Mouse (Mus musculus) kidney, adult 8-10 months (tissue): ENCODE results near the gene Inip.

Experiments
- DNase-seq, 2 experiments: peaks; one replicate each; pipeline ENCODE4 v3.0.0; 2022

Inip gene

GRCm38 (mm10) chr4:59765385-59766005 lies 35.9 kb downstream of the Inip start:
- DNase-seq: no peak

DNA sequence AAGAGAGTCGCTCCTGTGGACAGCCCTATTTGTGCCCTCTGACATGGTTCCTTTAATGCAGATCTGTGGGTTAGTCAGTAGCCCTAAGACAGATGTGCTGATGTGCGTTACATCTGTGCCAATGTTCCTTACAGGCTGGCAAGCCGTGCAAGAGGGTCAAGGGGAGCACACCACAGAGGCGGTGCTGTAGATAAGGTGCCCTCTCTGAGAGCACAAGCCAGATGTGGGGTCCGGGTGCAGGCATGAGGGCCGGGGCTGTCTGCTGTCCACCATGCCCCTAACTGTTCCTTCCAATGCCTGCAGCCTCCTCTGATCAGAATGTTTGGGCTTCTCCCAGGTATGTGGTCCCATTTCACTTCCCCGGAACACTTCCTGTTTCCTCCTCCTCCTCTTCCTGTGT lies 36.4 kb downstream of the Inip start:
- DNase-seq: no peak

DNA sequence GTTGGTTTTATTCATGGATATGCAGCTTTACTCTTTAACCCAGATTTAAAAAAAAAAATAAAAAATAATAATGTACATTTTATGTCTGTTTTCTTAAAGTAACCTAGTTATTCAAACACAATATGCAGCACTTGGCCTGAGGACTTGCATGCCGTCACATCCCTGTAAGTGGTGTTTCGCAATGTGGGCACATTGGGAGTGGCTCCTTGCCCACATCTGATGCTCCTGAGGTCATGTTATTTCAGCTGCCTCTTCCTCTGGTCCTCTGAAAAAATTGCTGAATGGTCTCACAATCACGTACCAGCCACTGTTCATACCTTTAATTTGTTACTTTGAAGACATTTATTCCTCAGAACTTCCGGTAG lies 40.0 kb downstream of the Inip start:
- no peak for DNase-seq

- DNase-seq: peak; percentile 44 to 70
Observed at GRCm38 (mm10) chr4:59760636-59761364, 40.6 kb downstream of the Inip start.

GRCm38 (mm10) chr4:59760016-59760415 lies 41.4 kb downstream of the Inip start:
- DNase-seq: no peak

- peak; percentile 32 to 33 for DNase-seq
Observed at GRCm38 (mm10) chr4:59757452-59758435, 43.6 kb downstream of the Inip start.

DNA sequence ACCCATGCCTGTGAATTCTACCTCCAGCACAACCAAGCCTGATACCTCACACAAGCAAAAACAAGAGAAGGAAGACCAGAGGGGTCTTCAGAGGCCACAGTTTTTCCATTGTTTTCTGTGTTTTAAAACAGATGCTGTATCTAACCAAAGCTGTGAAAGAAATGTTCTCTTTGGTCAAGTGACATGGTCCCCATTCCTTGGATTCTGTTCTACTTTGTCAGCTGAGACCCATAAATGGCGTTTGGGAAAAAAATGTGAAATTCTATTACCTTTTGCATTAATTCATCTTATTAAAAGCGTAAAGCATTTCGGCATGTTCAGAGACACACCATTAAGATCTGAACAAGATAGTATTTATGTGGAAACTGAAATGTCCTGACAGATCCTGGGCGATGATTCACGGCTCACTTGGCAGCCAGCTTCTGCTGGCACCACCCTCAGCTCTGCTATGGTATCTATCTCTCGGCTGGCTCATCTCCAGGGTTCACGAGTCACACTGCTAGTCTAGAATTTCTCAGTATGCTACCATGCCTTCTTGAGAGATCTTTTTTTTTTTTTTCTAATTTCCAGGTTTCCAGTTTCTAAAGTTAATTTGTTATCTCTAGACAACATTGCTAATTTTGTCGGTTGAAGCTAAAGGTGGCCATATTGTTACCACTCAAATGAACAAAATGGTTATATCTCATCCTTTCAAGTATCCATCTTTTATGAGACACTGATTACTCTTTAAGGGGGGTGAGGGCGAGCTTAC lies 44.9 kb downstream of the Inip start:
- DNase-seq: peak; percentile 65 to 71

GRCm38 (mm10) chr4:59753491-59754140 lies 47.8 kb downstream of the Inip start:
- DNase-seq: peak in 1 of 2 experiments; percentile 32

DNA sequence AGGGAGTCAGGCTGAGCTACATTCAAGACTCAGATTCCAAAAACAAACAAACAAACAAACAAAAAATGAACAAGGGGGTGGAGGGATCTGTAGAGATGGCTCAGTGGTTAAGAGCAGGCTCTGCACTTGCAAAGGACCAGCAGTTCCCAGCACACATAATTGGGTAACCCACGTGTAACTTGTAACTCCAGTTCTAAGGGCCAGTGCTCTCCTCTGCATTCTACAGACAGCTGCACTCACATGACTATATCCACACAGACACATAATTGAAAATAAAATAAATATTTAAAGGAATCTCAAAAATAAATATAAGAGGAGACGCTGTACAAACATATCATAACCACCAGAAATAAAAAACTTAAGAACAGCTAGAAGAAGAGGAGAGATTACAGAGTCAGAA lies 61.5 kb downstream of the Inip start:
- DNase-seq: no peak

DNA sequence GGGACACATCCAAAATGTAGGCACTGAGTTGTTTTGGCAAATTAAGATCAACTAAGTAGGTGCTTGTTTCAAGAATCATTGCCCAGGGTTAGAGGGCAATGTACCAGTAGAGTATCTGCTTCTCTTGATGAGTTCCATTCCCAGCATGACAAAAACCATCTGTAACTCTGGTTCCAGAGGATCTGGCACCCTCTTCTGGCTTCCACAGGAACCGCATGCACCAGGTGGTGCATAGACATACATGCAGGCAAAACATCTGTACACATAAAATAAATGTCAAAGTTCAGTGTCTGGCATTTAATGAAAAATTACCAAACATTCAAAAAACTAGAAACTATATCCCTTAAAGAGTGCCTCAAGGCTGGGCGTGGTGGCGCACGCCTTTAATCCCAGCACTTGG lies 62.1 kb downstream of the Inip start:
- DNase-seq: no peak

DNA sequence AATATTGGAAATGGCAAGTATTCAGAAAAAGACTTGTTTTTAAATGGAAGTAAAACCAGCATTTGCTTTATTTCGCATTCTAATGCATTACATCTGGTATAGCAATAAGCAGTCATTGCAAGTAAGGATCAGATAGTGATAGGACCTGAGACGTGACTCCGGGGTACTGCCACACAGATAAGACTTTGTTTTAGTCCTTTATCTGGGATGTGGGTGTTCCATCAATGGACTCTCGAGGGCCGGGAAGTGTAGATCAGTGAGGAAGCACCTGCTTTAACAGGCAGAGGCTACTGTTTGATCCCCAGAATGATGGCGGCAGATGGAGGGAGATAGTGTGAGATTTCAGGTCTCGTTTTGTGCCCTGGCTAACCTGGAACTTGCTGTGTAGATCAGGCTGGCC lies 69.8 kb downstream of the Inip start:
- no peak for DNase-seq

GRCm38 (mm10) chr4:59728839-59729238 lies 72.5 kb downstream of the Inip start:
- DNase-seq: no peak

DNA sequence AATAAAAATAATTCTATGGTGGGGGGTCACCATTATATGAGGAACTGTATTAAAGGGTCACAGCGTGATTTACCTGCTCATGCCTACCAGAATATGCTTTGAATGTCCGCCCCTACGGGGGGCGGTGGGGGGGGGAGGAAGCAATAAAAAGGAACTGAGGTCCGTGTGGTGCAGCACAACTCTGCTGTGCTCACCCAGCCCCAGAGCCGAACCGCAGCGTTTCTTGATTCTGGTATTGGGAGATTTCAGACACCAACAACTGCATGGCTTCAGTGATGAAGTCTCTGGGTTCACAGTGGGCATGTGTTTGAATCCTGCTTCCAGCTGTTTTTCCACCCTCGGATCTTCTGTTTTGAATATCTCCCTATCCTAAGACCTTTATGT lies 73.5 kb downstream of the Inip start:
- DNase-seq: no peak

DNA sequence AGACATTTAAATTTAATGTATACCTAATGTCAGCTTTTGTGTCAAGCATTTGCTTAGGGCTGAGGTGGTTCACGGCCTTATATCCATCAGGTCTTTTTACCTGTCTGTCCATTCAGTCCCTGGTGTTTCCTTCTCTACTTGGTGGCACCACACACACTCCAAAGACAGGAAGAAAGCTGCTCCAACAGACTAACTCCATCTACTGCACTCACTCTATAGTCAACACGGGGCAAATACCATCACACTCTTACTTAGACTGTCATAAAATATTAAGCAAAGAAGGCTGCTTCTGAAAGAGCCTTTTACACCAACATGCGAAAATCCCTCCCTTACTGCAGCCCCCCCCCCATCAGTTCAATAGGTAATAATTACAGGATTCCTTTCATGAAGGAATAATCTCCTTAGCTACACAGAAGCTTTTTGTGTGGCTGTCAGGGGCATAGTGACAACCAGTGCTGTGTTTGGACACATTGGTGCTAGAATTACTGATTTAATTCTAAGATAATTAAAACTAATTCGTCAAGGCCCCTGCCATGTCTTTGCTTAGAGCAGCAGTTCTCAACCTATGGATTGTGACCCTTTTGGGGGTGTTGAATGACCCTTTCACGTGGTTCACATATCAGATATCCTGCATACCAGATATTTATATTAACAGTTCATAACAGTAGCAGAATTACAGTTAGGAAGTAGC lies 74.1 kb downstream of the Inip start:
- no peak for DNase-seq

- DNase-seq: no peak
Observed at GRCm38 (mm10) chr4:59726501-59726900, 74.9 kb downstream of the Inip start.

DNA sequence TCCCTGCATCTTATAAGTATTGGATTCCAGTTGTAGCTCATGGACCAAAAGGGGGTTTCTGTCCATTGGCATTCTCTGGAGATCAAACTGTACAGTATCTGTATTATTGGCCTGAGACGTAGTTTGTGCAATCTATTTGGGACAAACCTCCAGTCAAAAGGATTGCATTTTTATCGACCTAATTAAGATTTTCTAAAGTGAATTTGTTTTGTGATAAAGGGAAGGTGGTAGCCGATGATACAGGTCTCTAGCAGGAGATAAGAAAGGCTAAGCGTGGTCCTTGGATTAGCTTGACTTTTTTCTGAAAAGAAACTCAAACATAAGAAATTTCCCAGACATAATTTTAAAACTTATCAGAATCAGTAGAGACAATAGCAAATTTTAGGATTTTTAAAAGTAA lies 75.8 kb downstream of the Inip start:
- no peak for DNase-seq

GRCm38 (mm10) chr4:59721811-59722210 lies 79.6 kb downstream of the Inip start:
- no peak for DNase-seq
